Mouse (Mus musculus) lung, embryonic 16.5 days (tissue): Measurements from ENCODE around the gene Kera. TPM values are rescaled to one million over a fixed set of nuclear protein-coding genes. Genes with fewer than 3 reads are reported as not detected.

Experiments
- ATAC-seq: fragments of 200-750 bp; cut with Nextera tagmentation; 2 replicates; pipeline ENCODE4 v1.8.0; 2017; ENCODE audit warnings: low read depth, mild to moderate bottlenecking, moderate library complexity
- H3K27ac ChIP-seq: fragments of 300-500 bp; sonication (generic); 2 replicates; pipeline ENCODE4 v1.5.1; 2014; ENCODE audit warnings: mild to moderate bottlenecking, control low read depth, low read length
- H3K27me3 ChIP-seq: fragments of 300-500 bp; sonication (generic); 2 replicates; pipeline ENCODE4 v1.6.1; 2014; ENCODE audit warnings: low read depth, low read length, mixed read lengths; ENCODE audit not compliant: control insufficient read depth, insufficient read depth
- H3K36me3 ChIP-seq: fragments of 300-500 bp; sonication (generic); 2 replicates; pipeline ENCODE4 v1.6.1; 2014; ENCODE audit warnings: low read length; ENCODE audit not compliant: control insufficient read depth, insufficient read depth
- H3K4me1 ChIP-seq: fragments of 300-500 bp; sonication (generic); replicated peaks from 2 replicates; pipeline ENCODE4 v1.6.1; 2014; ENCODE audit warnings: low read length, mixed read lengths; ENCODE audit not compliant: control insufficient read depth, insufficient read depth
- H3K4me2 ChIP-seq: fragments of 300-500 bp; sonication (generic); 2 replicates; pipeline ENCODE4 v1.6.1; 2014; ENCODE audit warnings: low read depth, low read length, control low read depth
- H3K4me3 ChIP-seq: fragments of 300-500 bp; sonication (generic); 2 replicates; pipeline ENCODE4 v1.5.1; 2014; ENCODE audit warnings: mild to moderate bottlenecking, low read length, control low read depth
- H3K9ac ChIP-seq: fragments of 300-500 bp; sonication (generic); 2 replicates; pipeline ENCODE4 v1.6.1; 2014; ENCODE audit warnings: low read length, control low read depth
- H3K9me3 ChIP-seq: fragments of 300-500 bp; sonication (generic); 2 replicates; pipeline ENCODE4 v1.6.1; 2016; ENCODE audit warnings: low read length; ENCODE audit not compliant: control insufficient read depth
- WGBS: fragments of 180-500 bp; shearing (Covaris S2); extraction: QIAGEN DNeasy Blood & Tissue Kit; methylation state at CpG from one replicate; pipeline ENCODE4 v1.1.7; 2014; 5-methylcytosine and 5-hydroxymethylcytosine counted together
- polyA plus RNA-seq: library from polyadenylated mRNA; unstranded; fragments of >200 nt; fragmentation: Nextera tagmentation; extraction: Ambion mirVana; gene quantifications from 2 replicates; pipeline ENCODE4 v1.2.1, GENCODE M21; 2015

Kera gene
- polyA plus RNA-seq, 1 experiment from 2014 or later, result 0.28 TPM

GRCm38 (mm10) chr10:97595680-97596079 lies 11.0 kb upstream of the Kera start:
- WGBS, result 81% methylated on average over 1 of the region's 1 CpGs
- H3K27me3 ChIP-seq, result no peaks in the 10 kb centered on the region
- H3K9me3 ChIP-seq, result no peaks in the 10 kb centered on the region
- ATAC-seq, result no peak
- no peak overlapping the region for H3K9ac ChIP-seq
- H3K36me3 ChIP-seq, result no peaks in the 10 kb centered on the region
- H3K4me3 ChIP-seq, result no peak overlapping the region
- no peak overlapping the region for H3K27ac ChIP-seq
- H3K4me1 ChIP-seq, result no peaks in the 10 kb centered on the region
- no peak overlapping the region for H3K4me2 ChIP-seq

GRCm38 (mm10) chr10:97601744-97602143 lies 4.9 kb upstream of the Kera start:
- ATAC-seq, result no peak
- no peaks in the 10 kb centered on the region for H3K27me3 ChIP-seq
- no peak overlapping the region for H3K9ac ChIP-seq
- H3K4me3 ChIP-seq, result no peak overlapping the region
- no peak overlapping the region for H3K4me2 ChIP-seq
- no peaks in the 10 kb centered on the region for H3K4me1 ChIP-seq
- WGBS, result 48% methylated on average over 4 of the region's 4 CpGs
- no peaks in the 10 kb centered on the region for H3K36me3 ChIP-seq
- no peak overlapping the region for H3K27ac ChIP-seq
- no peaks in the 10 kb centered on the region for H3K9me3 ChIP-seq

GRCm38 (mm10) chr10:97603256-97603655 lies 3.4 kb upstream of the Kera start:
- no peak for ATAC-seq
- Histone ChIP-seq H3K27ac (no peak overlapping the region), H3K4me2 (no peak overlapping the region), H3K4me1 (no peaks in the 10 kb centered on the region), H3K27me3 (no peaks in the 10 kb centered on the region), H3K9me3 (no peaks in the 10 kb centered on the region), H3K9ac (no peak overlapping the region), H3K4me3 (no peak overlapping the region), H3K36me3 (no peaks in the 10 kb centered on the region)

- Histone ChIP-seq H3K4me1 (no peaks in the 10 kb centered on the region), H3K4me2 (no peak overlapping the region), H3K27ac (no peak overlapping the region), H3K27me3 (no peaks in the 10 kb centered on the region), H3K4me3 (no peak overlapping the region), H3K36me3 (no peaks in the 10 kb centered on the region), H3K9me3 (no peaks in the 10 kb centered on the region), H3K9ac (no peak overlapping the region)
- peak; percentile 43; the same call in 1 of the 2 replicates for ATAC-seq
- 48% methylated on average over 1 of the region's 1 CpGs for WGBS
These were observed 15.6 kb downstream of the Kera start for GRCm38 (mm10) chr10:97622328-97622727.

- no peaks in the 10 kb centered on the region for H3K9me3 ChIP-seq
- no peak overlapping the region for H3K4me3 ChIP-seq
- whole genome bisulfite sequencing, result 40% methylated on average over 2 of the region's 2 CpGs
- no peaks in the 10 kb centered on the region for H3K27me3 ChIP-seq
- H3K36me3 ChIP-seq, result no peaks in the 10 kb centered on the region
- peak; percentile 70 for ATAC-seq
- H3K9ac ChIP-seq, result no peak overlapping the region
- no peak overlapping the region for H3K27ac ChIP-seq
- H3K4me1 ChIP-seq, result no peaks in the 10 kb centered on the region
- no peak overlapping the region for H3K4me2 ChIP-seq
These were observed 17.7 kb downstream of the Kera start for GRCm38 (mm10) chr10:97624381-97624780.

- H3K9ac ChIP-seq, result no peak overlapping the region
- H3K4me1 ChIP-seq, result no peaks in the 10 kb centered on the region
- H3K27ac ChIP-seq, result no peak overlapping the region
- no peaks in the 10 kb centered on the region for H3K9me3 ChIP-seq
- WGBS, result 51% methylated on average over 4 of the region's 4 CpGs
- ATAC-seq, result no peak
- no peaks in the 10 kb centered on the region for H3K36me3 ChIP-seq
- no peaks in the 10 kb centered on the region for H3K27me3 ChIP-seq
- no peak overlapping the region for H3K4me2 ChIP-seq
- no peak overlapping the region for H3K4me3 ChIP-seq
These were observed 18.4 kb downstream of the Kera start for GRCm38 (mm10) chr10:97625116-97625515.

GRCm38 (mm10) chr10:97626543-97626942 lies 19.9 kb downstream of the Kera start:
- Histone ChIP-seq H3K27ac (no peak overlapping the region), H3K36me3 (no peaks in the 10 kb centered on the region), H3K27me3 (no peaks in the 10 kb centered on the region), H3K9me3 (no peaks in the 10 kb centered on the region), H3K4me2 (no peak overlapping the region), H3K9ac (no peak overlapping the region), H3K4me1 (no peaks in the 10 kb centered on the region), H3K4me3 (no peak overlapping the region)
- 90% methylated on average over 1 of the region's 1 CpGs for WGBS
- ATAC-seq, result no peak

- no peaks in the 10 kb centered on the region for H3K4me1 ChIP-seq
- no peak for ATAC-seq
- no peak overlapping the region for H3K4me3 ChIP-seq
- no peak overlapping the region for H3K27ac ChIP-seq
- 77% methylated on average over 3 of the region's 3 CpGs for WGBS
- H3K36me3 ChIP-seq, result no peaks in the 10 kb centered on the region
- no peak overlapping the region for H3K9ac ChIP-seq
- no peaks in the 10 kb centered on the region for H3K9me3 ChIP-seq
- no peaks in the 10 kb centered on the region for H3K27me3 ChIP-seq
- no peak overlapping the region for H3K4me2 ChIP-seq
These were observed 24.4 kb downstream of the Kera start for GRCm38 (mm10) chr10:97631061-97631460.

- H3K27me3 ChIP-seq, result no peaks in the 10 kb centered on the region
- 83% methylated on average over 2 of the region's 2 CpGs for WGBS
- H3K36me3 ChIP-seq, result no peaks in the 10 kb centered on the region
- H3K4me2 ChIP-seq, result no peak overlapping the region
- no peak overlapping the region for H3K27ac ChIP-seq
- ATAC-seq, result no peak
- H3K9ac ChIP-seq, result no peak overlapping the region
- no peaks in the 10 kb centered on the region for H3K9me3 ChIP-seq
- no peak overlapping the region for H3K4me3 ChIP-seq
- no peaks in the 10 kb centered on the region for H3K4me1 ChIP-seq
These were observed 35.2 kb downstream of the Kera start for GRCm38 (mm10) chr10:97641926-97642325.

GRCm38 (mm10) chr10:97643768-97644167 lies 37.1 kb downstream of the Kera start, which contains the start of gene Epyc:
Gene Epyc (plus strand): TSS chr10:97644068.
- H3K36me3 ChIP-seq, result no peaks in the 10 kb centered on the region
- no peaks in the 10 kb centered on the region for H3K9me3 ChIP-seq
- no peak for ATAC-seq
- no peaks in the 10 kb centered on the region for H3K4me1 ChIP-seq
- 77% methylated on average over 2 of the region's 2 CpGs for WGBS
- H3K27me3 ChIP-seq, result no peaks in the 10 kb centered on the region
- H3K4me2 ChIP-seq, result no peak within 1 kb of the TSS
- no peak within 1 kb of the TSS for H3K27ac ChIP-seq
- no peak within 1 kb of the TSS for H3K9ac ChIP-seq
- no peak within 1 kb of the TSS for H3K4me3 ChIP-seq
